Mouse (Mus musculus) natural killer cell, adult 2 months (primary cell): ENCODE data around the gene B3galnt1.
"Not testable (repeated sequence)": the region's sequence is repeated elsewhere in the genome, so short reads cannot be mapped to it uniquely, and the experiment has no call there.

Experiments
- DNase-seq, 2 experiments: peaks; one replicate each; pipeline ENCODE4 v3.0.0; 2022; ENCODE audit warnings: low spot score in 2 of 2

Gene B3galnt1

DNA sequence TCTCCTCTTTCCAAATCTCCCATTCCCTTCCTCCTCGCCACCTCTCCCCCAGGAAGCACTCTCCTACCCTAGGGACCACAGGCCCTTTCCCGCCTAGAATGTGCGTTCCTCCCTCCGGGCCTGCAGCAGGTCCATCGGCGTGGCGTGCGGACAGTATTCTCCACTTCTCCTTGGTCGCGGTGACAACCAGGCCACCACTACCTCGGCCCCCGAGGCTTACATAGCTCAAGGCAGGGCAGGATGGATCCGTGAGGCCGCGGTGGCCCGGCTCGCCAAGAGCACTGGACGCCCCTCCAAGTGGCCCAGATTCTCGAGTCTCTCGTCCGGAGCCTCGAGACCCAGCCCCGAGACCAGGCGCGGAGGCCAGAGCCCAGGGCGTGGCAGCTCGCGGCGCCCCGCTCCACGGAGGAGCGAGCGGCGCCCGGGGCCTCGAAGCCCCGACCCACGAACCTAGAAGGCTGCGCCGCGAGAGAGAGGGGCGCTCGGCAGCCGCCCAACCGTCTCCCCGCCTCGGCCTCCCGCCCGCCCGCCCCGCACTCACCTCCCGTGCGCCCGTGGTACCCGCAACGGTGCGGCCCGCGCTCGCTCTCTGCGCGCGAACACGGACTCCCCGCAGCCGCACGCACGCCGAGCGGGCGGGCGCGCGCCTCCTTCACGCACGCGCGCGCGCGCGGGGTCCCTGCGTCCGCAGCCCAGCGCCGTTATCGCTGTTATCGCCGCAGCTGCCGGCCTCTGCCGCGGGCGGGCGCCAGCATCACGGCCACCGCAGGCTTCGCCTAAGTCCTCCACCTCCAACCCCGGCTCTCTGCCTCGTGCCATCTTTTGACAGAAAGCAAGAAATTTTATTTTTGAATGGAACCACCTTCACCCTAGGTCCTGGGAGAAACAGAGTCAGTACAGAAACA lies at the start of gene B3galnt1:
B3galnt1 (minus strand) TSS at position 700 of the 905 bp plus-strand sequence.
- DNase-seq = no peak

DNA sequence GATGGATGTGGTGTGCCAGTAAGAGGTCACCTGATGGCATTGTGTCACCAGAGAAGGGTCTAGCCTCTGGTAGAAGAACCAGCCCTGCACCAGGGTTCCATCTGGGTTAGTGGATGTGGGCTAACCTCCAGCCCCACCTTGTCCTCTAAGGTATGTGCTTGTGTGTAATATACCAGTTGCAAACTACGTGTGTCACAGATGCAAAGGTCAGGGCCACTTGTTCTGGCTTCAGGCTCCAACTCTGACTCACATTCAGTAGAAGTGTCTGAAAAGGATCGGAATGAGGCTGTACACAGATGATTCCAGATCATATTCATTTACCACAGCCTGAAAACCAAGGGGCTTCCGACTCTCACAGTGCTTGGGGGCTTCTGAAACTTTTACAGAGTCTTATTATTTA lies 35.8 kb upstream of the B3galnt1 start:
- no peak for DNase-seq

DNA sequence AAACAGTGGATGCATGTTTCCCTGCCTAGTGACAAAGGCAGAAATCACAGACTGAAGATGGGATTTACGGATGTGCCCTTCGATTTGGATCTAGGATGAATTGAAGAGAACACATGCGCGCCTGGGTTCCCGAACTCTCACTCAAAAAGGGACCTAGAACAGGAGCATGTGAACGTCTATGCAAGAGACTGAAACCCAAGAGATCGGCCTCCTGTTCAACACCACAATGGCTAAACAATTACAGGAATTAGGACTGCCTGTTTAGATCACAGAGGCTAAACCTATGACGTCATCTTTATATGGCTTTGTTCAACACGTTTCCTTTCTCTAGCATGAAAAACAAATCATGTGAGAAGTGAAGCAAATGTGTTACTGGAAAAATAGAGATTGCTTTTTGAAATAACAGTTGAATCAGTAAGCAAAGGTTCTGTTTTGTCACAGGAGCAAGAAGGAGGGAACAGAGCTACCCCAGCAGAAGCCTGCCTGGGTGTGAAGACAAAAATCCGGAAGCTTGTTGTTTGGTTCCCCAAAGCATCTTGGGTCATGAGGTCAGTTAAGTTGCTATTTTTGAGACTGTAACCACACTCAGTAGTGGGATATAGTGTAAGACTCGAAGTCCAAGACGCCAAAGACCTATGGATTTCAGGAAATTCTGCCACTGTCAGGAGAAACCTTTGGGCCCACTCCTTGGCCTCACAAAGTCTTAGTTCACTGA lies 35.1 kb upstream of the B3galnt1 start:
- DNase-seq = no peak

DNA sequence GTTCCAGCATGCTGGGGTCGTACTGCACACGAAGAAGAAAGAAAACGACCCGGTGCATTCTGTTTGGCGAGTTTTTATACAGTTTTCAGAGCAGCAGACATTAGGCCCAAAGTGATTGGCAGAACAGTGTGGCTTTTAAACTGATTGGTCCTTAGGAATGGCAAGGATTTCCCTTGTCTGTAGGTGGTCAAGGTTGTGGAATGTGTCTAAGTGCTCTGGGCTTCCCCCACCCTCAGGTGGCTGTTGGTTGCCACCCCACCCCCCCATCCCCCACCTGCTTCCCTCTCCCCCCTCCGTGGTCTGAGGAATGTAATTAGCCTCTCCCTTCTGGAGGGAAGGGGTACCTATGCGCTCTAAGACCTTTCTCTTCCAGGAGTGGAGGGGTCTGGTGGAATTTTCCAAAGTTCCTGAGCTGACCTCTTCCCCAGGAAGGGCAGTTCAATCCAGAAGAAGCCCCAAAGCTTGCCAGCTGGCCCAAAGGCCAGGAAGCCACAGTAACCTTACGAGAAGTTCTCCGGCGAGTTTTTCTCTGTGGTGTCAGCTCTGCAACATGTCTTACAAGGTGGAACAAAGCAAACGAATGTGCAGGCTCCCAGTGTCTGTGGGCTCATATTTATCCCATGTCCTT lies 28.3 kb upstream of the B3galnt1 start:
- no peak for DNase-seq

DNA sequence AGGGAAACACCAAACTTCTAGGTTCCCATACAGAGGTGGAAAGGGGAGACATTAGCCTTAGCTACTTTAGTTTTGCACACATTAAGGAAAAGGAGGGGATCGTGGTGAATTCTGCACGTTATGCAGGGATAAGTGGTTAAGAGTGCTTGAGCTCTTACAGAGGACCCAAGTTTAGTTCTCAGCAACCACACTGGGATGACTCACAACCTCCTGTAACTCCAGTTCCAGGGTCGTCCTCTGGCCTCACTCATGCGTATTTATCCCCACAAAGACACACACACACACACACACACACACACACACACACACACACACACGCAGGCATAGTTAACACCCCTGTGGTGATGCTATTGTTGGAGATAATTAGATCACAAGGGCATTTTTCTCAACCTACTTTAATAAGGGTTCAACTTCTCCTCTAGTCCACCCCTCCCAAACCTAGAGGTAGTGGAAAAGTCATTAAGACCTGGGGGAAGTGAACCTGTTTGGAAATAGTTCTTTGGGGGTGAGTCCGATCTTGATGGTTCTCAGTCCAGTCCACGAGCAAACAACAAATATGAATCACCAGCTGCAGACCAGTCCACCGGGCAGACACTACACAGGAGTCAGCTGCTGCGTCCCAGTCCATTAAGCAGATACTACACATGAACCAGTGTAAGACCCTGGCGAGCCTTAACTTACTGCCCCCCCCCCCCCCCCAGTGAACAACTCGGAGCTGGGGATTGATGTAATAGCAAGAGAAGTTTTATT lies 27.6 kb upstream of the B3galnt1 start:
- DNase-seq = no peak

DNA sequence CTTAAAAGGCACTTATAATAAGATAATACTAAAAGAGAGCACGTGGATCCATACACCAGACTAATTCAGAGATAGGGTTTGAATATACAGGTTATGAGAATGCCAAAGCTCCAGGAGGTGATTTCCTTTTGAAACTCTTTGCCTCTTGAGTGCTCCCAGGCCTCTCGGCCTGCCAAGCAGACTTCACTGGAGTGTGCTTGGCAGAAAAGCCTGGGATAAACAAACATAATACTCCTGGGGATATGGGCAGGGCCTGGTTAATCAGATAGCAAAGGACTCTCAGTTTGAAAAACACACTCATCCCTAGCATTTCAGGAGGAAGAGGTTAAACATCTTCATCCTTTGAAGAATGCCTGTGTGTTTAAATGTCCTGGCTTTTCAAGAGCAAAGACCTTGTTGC lies 25.4 kb upstream of the B3galnt1 start:
- no peak for DNase-seq

DNA sequence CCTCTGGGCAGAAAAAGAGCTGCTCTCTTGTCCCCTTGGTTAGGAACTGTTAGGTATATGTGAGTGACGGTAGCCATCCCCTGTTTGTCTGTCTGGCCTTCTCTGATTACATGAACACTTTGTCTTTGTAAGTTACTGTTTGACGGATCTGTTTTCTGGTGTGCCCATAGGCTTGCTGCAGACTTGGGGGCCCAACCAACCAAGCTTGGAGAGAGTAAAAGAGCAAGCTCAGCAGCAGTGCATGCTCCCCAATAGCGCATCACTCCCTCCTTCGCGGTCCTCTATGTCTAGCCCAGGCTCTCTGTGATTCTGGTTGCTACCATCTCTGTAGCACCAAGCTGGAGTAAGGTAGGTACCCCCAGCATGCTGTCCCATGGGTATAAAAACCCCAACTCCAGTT lies 9.1 kb upstream of the B3galnt1 start:
- DNase-seq = no peak

DNA sequence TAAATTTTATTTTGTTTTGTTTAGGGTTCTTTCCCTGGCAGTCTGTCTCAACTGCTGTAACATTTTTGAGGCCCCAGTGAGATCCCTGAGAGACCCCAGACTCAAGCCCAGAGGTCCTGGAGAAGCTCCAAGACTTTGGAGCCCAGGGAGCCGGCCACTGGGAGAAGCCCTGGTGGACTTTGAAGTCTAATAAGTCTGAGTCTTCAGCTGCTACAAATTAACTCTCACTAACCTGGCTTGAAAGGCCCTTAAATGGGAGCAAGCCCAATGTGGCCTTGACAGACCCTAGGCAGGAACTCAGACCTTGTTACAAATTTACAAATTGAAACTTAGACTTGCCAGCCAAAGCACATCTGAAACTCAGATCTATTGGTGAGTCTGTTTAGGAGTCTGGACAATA lies 8.7 kb upstream of the B3galnt1 start:
- no peak for DNase-seq

DNA sequence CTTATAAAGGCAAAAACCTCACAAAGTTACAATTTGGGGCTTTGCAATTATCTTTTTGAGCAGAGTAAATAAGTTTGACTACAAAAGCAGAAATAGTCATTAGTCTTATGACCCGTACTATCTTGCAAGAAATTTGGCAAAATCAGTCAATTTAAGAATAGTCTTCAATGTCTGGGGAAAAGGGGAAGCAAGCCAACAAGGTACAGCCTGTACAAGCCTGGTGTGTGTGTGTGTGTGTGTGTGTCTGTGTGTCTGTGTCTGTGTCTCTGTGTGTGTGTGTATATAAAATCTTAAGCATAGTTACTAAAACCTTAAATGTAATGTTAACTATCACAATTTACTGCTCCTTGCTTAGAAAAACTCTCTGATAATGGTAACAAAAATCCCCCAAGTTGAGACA lies 8.2 kb upstream of the B3galnt1 start:
- DNase-seq = no peak

DNA sequence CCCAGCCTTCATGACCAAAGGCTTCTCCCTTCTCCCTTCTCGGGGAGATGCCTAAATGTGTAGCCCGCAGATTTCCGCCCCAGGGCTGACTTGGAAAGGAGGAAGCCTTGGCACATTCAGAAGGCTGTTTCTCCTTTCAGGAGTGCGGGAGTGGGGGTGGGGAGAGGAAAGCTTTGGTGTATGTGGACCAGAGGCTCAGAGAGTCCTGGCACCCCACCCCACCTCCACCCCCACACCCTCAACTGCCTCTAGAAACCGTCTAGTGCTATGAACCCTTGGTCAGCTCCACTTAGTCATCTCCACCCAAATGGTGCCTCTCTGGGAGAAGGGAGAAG lies 373 bp upstream of the B3galnt1 start:
- DNase-seq = no peak

DNA sequence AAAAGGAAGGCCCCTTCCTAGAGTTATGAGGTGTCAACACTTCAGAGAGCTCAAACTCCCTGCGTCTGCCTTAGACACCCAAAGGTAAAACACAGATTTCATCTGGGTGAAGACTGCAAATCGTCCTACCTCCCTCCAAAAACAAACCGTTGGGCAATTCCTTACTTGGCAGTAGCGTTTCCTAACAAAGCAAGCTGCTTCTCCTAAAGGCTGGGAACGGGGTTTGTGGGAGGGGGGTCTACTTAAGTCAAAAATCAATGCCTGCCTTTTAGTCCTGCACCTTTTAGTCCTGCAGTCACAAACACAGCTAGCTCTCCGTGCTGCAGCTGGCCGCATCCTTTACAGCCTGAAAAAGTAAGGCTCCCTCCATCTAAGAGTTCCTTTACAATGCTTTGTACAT lies 944 bp downstream of the B3galnt1 start:
- DNase-seq = no peak

DNA sequence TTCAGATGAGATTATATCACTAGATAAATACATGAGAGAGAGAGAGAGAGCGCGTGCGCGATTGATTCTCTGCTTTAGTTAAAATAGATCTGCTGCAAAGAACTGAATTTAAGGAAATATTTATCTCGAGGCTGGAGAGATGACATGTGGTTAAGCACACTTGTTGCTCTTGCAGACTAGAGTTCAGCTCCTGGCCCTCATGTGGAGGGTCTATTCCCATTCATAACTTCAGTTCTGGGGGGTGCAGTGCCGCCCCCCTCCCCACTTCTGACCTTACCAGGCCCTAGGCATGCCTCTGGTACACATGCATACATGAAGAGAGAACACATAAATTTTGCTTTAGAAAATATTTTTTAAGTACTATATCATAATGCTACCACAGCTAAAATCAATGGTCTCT lies 1.5 kb downstream of the B3galnt1 start:
- no peak for DNase-seq

DNA sequence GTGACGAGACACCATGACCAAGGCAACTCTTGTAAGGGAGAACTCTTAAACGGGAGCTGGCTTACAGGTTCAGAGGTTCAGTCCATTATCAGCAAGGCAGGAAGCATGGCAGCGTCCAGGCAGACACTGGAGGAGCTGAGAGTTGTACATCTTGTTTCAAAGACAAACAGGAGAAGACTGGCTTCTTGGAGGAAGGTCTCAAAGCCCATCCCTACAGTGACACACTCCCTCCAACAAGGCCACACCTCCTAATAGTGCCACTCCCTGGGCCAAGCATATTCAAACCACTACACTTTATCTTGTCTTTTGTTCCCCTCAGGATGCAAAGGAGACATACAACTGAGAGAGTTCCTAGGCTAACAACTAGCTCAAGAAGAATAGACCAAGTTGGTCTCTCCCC lies 2.6 kb downstream of the B3galnt1 start:
- DNase-seq = no peak

DNA sequence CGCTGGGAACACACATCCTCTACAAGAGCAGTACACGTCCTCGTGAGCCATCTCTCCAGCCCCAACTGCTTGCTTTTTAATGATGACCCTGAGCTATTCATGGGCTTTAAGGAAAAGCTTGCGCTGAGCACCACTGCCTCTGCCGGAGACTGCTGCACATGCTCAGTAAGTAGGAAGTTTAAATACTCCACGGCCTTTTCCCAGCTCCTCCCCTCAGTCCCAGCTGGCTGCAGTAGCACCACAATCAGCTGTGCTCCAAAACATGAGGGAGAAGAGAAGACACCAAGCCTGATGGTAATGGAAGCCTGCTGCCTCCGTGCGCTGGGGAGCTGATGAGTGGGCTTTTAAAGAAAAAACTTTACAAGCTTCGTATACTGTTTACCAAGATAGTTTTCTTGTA lies 4.7 kb downstream of the B3galnt1 start:
- no peak for DNase-seq

DNA sequence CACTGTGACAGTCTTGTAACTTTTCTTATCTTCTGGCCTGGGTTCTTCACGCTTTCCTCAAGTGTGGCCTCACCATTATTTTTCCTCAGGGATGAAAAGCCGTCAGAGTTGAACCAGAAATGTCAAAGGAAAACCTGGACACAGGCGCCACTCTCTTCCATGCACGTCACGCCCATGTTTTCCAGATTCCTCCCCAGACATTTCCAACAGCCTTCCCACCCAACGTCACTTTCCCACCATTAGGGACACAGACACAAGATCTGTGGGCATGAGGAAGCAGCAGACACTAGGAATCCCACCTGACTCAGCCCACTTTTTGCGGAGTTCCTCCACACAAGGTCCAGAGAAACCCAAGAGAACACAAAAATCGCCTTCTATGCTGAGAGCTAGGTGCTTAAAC lies 5.3 kb downstream of the B3galnt1 start:
- DNase-seq = no peak

DNA sequence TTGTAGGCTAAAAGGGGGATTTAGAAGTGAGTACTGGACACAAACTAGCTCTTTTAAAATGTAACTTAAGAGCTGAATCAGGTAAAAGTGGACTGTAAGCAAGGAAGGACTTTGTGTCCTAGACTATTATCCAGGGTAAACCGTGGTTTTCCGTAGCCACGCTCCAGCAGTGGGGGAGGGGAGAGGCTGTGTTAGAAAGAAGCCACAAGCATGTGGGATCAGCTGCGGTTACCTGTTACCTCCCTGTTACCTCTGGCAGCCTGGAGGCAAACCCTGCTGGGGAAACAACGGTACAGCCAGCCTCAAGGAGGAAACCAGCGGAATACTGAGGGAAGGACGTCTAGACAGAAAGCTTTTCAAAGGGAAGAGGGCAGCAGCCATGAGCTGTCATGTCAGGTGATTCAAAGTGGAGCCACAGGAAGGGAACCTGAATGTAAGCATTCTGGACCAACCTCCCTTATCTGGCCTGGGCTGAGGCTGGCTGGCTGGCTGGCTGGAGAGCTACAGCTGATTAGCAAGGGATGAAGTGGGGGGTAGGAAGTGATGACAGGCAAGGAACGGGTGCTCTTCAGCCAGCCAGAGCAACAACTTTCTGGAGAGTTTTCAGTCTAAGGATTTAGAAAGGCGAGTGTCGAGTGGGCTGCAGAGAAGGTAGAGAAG lies 10.5 kb downstream of the B3galnt1 start:
- no peak for DNase-seq

DNA sequence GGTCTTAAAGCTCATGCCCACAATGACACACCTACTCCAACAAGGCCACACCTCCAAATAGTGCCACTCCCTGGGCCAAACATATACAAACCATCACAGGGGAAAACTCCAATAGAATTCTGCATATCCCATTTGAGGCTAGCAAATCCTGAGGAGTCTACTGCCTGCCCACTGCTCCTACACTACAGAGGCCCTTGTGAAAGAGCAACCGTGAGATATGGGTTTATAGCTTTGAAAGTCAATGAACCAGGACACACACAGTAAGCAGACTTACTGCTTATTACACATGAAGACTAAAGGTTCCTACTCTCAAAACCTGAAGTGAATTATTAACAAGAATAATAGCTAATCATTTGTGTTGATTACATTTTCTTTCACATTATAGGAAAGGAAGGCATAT lies 15.0 kb downstream of the B3galnt1 start:
- no peak for DNase-seq

DNA sequence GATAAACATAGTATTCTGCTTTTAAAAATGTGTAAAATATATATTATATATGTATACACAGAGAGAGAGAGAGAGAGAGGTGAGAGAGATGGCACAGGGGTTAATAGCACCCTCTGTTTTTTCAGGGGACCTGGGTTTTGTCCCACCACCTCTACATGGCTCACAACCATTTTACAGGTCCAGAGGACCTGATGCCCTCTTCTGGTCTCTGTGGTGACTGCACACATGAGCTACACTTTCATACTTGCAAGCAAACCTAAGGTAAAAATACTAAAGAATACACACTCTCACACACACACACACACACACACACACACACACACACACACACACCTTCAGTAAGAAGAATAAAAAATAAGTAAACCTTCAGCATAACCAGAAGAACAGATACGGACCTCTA lies 20.0 kb downstream of the B3galnt1 start:
- DNase-seq = no peak

DNA sequence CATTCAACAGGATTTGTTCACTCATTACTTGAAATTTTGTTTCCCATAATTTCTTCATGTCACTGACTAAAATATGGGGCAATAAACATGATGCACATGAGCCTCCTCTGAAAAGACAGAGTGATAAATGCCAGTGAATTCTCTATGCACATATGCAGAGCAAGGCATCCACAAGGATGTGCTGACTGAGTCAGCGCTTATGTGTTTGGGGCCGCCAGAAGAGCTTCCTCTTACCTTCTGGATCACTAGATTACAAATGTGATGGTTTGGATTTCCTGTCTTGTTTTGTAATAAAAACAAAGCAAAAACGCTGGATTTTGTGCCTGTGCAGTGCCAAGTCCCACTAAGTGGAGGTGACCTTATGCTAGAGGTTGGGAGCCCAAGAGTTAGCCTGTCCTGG lies 22.0 kb downstream of the B3galnt1 start:
- DNase-seq = no peak

DNA sequence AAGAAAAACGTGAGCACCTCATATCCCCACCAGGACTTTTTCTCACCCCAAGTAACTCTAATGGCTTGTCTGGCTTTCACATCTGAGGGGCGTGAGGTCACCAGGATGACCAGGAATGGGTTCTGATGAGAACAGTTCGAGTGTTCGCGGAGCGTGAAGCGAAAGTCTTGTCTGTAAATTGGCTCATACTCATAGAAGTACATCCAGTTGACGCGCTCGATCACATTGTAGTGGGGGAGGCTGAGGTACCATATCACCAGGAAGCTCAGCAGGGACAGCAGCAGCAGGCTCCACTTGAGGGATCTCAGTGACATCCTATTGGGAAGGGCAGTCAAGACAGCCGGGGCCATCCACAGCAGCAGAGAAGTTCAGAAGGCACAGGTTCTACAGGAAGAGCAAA lies 23.2 kb downstream of the B3galnt1 start:
- DNase-seq = no peak

DNA sequence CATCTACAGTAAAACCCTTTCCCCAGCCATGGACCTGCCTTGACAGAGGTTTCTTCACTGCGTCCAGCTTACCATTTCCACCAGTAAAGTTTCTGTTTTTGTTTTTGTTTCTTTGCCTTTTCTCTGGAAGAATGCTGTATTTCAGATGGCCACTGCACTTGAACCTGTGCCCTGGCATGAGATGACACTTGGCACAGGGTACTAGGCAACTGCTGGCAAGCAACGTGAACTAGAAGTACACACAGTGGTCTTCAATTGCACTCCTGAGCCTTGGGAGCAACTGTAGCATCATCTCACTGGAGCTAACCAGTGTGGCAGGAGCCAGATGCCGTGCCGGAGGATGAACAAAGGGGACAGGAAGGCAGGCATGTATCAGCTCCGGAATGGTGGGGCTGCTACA lies 26.2 kb downstream of the B3galnt1 start:
- DNase-seq = no peak

DNA sequence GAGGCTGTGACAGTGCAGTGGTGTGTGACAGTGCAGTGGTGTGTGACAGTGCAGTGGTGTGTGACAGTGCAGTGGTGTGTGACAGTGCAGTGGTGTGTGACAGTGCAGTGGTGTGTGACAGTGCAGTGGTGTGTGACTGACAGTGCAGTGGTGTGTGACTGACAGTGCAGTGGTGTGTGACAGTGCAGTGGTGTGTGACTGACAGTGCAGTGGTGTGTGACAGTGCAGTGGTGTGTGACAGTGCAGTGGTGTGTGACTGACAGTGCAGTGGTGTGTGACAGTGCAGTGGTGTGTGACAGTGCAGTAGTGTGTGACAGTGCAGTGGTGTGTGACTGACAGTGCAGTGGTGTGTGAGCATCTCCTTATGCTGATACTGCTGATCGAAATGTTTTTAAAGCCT lies 33.2 kb downstream of the B3galnt1 start:
- not testable (repeated sequence) for DNase-seq
